Mouse (Mus musculus) heart, embryonic 16.5 days (tissue): ENCODE measurements around the gene Cfap126. TPM values are rescaled to one million over a fixed set of nuclear protein-coding genes. Genes with fewer than 3 reads are reported as not detected.

Experiments used
- ATAC-seq: fragments of 200-750 bp; cut with Nextera tagmentation; replicated peaks from 2 replicates; pipeline ENCODE4 v1.8.0; 2017; ENCODE audit warnings: moderate number of reproducible peaks; ENCODE audit not compliant: insufficient read depth, low FRiP score; ENCODE audit errors: extremely low read depth
- H3K27ac ChIP-seq: fragments of 300-500 bp; sonication (generic); 2 replicates; pipeline ENCODE4 v1.5.1; 2014; ENCODE audit warnings: mild to moderate bottlenecking, low read length, control low read depth, moderate library complexity
- H3K27me3 ChIP-seq: fragments of 300-500 bp; sonication (generic); 2 replicates; pipeline ENCODE4 v1.6.1; 2014; ENCODE audit warnings: low read length, mixed read lengths; ENCODE audit not compliant: control insufficient read depth, insufficient read depth
- H3K36me3 ChIP-seq: fragments of 300-500 bp; sonication (generic); 2 replicates; pipeline ENCODE4 v1.6.1; 2014; ENCODE audit not compliant: control insufficient read depth, insufficient read depth
- H3K4me1 ChIP-seq: fragments of 300-500 bp; sonication (generic); 2 replicates; pipeline ENCODE4 v1.6.1; 2014; ENCODE audit warnings: low read length, mixed read lengths; ENCODE audit not compliant: control insufficient read depth, insufficient read depth
- H3K4me2 ChIP-seq: fragments of 300-500 bp; sonication (generic); 2 replicates; pipeline ENCODE4 v1.6.1; 2014; ENCODE audit warnings: low read depth, mild to moderate bottlenecking, control low read depth, low read length
- H3K4me3 ChIP-seq: fragments of 300-500 bp; sonication (generic); 2 replicates; pipeline ENCODE4 v1.5.1; 2014; ENCODE audit warnings: mild to moderate bottlenecking, control low read depth, low read length
- H3K9ac ChIP-seq: fragments of 300-500 bp; sonication (generic); 2 replicates; pipeline ENCODE4 v1.6.1; 2014; ENCODE audit warnings: low read length, control low read depth
- H3K9me3 ChIP-seq: fragments of 300-500 bp; sonication (generic); replicated peaks from 2 replicates; pipeline ENCODE4 v1.6.1; 2016; ENCODE audit warnings: low read length; ENCODE audit not compliant: control insufficient read depth
- WGBS: fragments of 180-500 bp; shearing (Covaris S2); extraction: QIAGEN DNeasy Blood & Tissue Kit; methylation state at CpG from one replicate; pipeline ENCODE4 v1.1.7; 2014; 5-methylcytosine and 5-hydroxymethylcytosine counted together
- polyA plus RNA-seq: library from polyadenylated mRNA; unstranded; fragments of >200 nt; fragmentation: Nextera tagmentation; extraction: Ambion mirVana; gene quantifications from 2 replicates; pipeline ENCODE4 v1.2.1, GENCODE M21; 2015

The Cfap126 gene
- polyA plus RNA-seq, 1 experiment from 2014 or later: 2.9 TPM

- Histone ChIP-seq H3K4me3 (no peak overlapping the region), H3K36me3 (no peaks in the 10 kb centered on the region), H3K4me1 (peaks cover 11% of the 10 kb centered on the region), H3K9ac (no peak overlapping the region; the same call in 1 of the 2 replicates), H3K27ac (no peak overlapping the region; the same call in 1 of the 2 replicates), H3K4me2 (peak overlapping the region; percentile 58), H3K9me3 (no peaks in the 10 kb centered on the region), H3K27me3 (no peaks in the 10 kb centered on the region)
- no peak for ATAC-seq
- WGBS: 78% methylated on average over 4 of the region's 4 CpGs
Measured at GRCm38 (mm10) chr1:171112986-171113385, 732 bp upstream of the Cfap126 start.

GRCm38 (mm10) chr1:171116280-171116679 is 2.6 kb downstream of the Cfap126 start:
- Histone ChIP-seq H3K27ac (no peak overlapping the region), H3K9ac (no peak overlapping the region), H3K4me3 (no peak overlapping the region), H3K36me3 (no peaks in the 10 kb centered on the region), H3K9me3 (no peaks in the 10 kb centered on the region), H3K4me1 (peaks cover 13% of the 10 kb centered on the region), H3K4me2 (no peak overlapping the region), H3K27me3 (no peaks in the 10 kb centered on the region)
- ATAC-seq: no peak
- WGBS: 44% methylated on average over 4 of the region's 4 CpGs

- no peak overlapping the region for H3K4me3 ChIP-seq
- no peaks in the 10 kb centered on the region for H3K27me3 ChIP-seq
- no peak for ATAC-seq
- 7% methylated on average over 4 of the region's 4 CpGs for WGBS
- H3K9ac ChIP-seq: no peak overlapping the region
- H3K9me3 ChIP-seq: no peaks in the 10 kb centered on the region
- no peak overlapping the region for H3K4me2 ChIP-seq
- peaks cover 10% of the 10 kb centered on the region for H3K4me1 ChIP-seq
- no peaks in the 10 kb centered on the region for H3K36me3 ChIP-seq
- H3K27ac ChIP-seq: no peak overlapping the region
Measured at GRCm38 (mm10) chr1:171118269-171118684, 4.6 kb downstream of the Cfap126 start.

- WGBS: 82% methylated on average over 5 of the region's 5 CpGs
- Histone ChIP-seq H3K27me3 (no peaks in the 10 kb centered on the region), H3K4me2 (no peak overlapping the region), H3K9ac (no peak overlapping the region), H3K27ac (no peak overlapping the region), H3K4me1 (peaks cover 7% of the 10 kb centered on the region), H3K4me3 (no peak overlapping the region), H3K36me3 (no peaks in the 10 kb centered on the region), H3K9me3 (no peaks in the 10 kb centered on the region)
- ATAC-seq: no peak
Measured at GRCm38 (mm10) chr1:171118996-171119395, 5.3 kb downstream of the Cfap126 start.

- no peaks in the 10 kb centered on the region for H3K27me3 ChIP-seq
- WGBS: 88% methylated on average over 14 of the region's 14 CpGs
- no peak overlapping the region for H3K4me2 ChIP-seq
Measured at GRCm38 (mm10) chr1:171119405-171119804, 5.7 kb downstream of the Cfap126 start.

GRCm38 (mm10) chr1:171120893-171121292 is 7.2 kb downstream of the Cfap126 start:
- Histone ChIP-seq H3K9me3 (no peaks in the 10 kb centered on the region), H3K4me3 (no peak overlapping the region), H3K4me2 (no peak overlapping the region), H3K27me3 (no peaks in the 10 kb centered on the region), H3K4me1 (peaks cover 7% of the 10 kb centered on the region), H3K36me3 (no peaks in the 10 kb centered on the region), H3K27ac (no peak overlapping the region), H3K9ac (no peak overlapping the region)
- ATAC-seq: no peak
- 19% methylated on average over 3 of the region's 3 CpGs for WGBS

More at GRCm38 (mm10) chr1:171119405-171119804, 5.7 kb downstream of the Cfap126 start:
- no peak overlapping the region for H3K9ac ChIP-seq
- no peaks in the 10 kb centered on the region for H3K9me3 ChIP-seq
- H3K4me1 ChIP-seq: peaks cover 7% of the 10 kb centered on the region
- no peaks in the 10 kb centered on the region for H3K36me3 ChIP-seq
- no peak overlapping the region for H3K27ac ChIP-seq
- no peak overlapping the region for H3K4me3 ChIP-seq
- ATAC-seq: no peak

GRCm38 (mm10) chr1:171121839-171122238 is 8.1 kb downstream of the Cfap126 start:
- Histone ChIP-seq H3K4me2 (no peak overlapping the region), H3K9ac (no peak overlapping the region), H3K36me3 (peaks cover 3% of the 10 kb centered on the region), H3K27ac (no peak overlapping the region), H3K4me1 (peaks cover 7% of the 10 kb centered on the region), H3K9me3 (no peaks in the 10 kb centered on the region), H3K27me3 (no peaks in the 10 kb centered on the region), H3K4me3 (no peak overlapping the region)
- WGBS: 55% methylated on average over 5 of the region's 5 CpGs
- no peak for ATAC-seq

- no peak overlapping the region for H3K4me3 ChIP-seq
- H3K4me1 ChIP-seq: peaks cover 7% of the 10 kb centered on the region
- no peak overlapping the region for H3K4me2 ChIP-seq
- H3K27ac ChIP-seq: no peak overlapping the region
- no peak overlapping the region for H3K9ac ChIP-seq
- WGBS: 31% methylated on average over 7 of the region's 7 CpGs
- no peaks in the 10 kb centered on the region for H3K9me3 ChIP-seq
- 0 out of 2 replicates have a peak, but pooled peaks have one; percentile 51 for ATAC-seq
- peaks cover 9% of the 10 kb centered on the region for H3K36me3 ChIP-seq
- H3K27me3 ChIP-seq: no peaks in the 10 kb centered on the region
Measured at GRCm38 (mm10) chr1:171122932-171123331, 9.2 kb downstream of the Cfap126 start.

- H3K4me2 ChIP-seq: no peak overlapping the region
- no peaks in the 10 kb centered on the region for H3K9me3 ChIP-seq
- H3K4me3 ChIP-seq: no peak overlapping the region
- peaks cover 23% of the 10 kb centered on the region for H3K36me3 ChIP-seq
- no peaks in the 10 kb centered on the region for H3K27me3 ChIP-seq
- no peak overlapping the region for H3K27ac ChIP-seq
- no peak for ATAC-seq
- 83% methylated on average over 5 of the region's 5 CpGs for WGBS
- peaks cover 7% of the 10 kb centered on the region; the same call in 1 of the 2 replicates for H3K4me1 ChIP-seq
- H3K9ac ChIP-seq: no peak overlapping the region
Measured at GRCm38 (mm10) chr1:171124398-171124797, 10.7 kb downstream of the Cfap126 start.
